Mouse (Mus musculus): ENCODE measurements around the gene Lrp11. TPM values are rescaled to one million over a fixed set of nuclear protein-coding genes. Genes with fewer than 3 reads are reported as not detected.

The Lrp11 gene
- polyA plus RNA-seq (2014; fragmentation: Nextera tagmentation; extraction: Ambion mirVana) = 5.2 and 5.9 TPM in 2 replicates

- Histone ChIP-seq H3K9me3 (ENCODE audit: control insufficient read depth, low read depth, low read length) (no peaks in the 10 kb centered on the region), H3K27me3 (ENCODE audit: control insufficient read depth, insufficient read depth, low read length) (0 out of 2 replicates have a peak, but pooled peaks cover 4% of the 10 kb centered on the region), H3K4me1 (ENCODE audit: control insufficient read depth, insufficient read depth, low read length) (peaks cover 4% of the 10 kb centered on the region; the same call in 1 of the 2 replicates), H3K27ac (ENCODE audit: low read length) (no peak within 1 kb of the TSS), H3K4me2 (replicated peaks; ENCODE audit: low read depth, low read length) (peak within 1 kb of the TSS; percentile 100), H3K4me3 (ENCODE audit: low read depth, low read length) (peak within 1 kb of the TSS; percentile 66), H3K36me3 (ENCODE audit: control insufficient read depth, insufficient read depth, low read length) (no peaks in the 10 kb centered on the region), H3K9ac (replicated peaks; ENCODE audit: low read depth, low read length) (no peak within 1 kb of the TSS; the same call in 1 of the 2 replicates)
- ATAC-seq (ENCODE audit: insufficient number of reproducible peaks, insufficient read depth, low FRiP score, low read depth) = peak; percentile 95
- WGBS = under 1% methylated on average over 67 of the region's 76 CpGs
Measured at GRCm38 (mm10) chr10:7589592-7590233, at the start of gene Lrp11. Gene Lrp11 (plus strand): TSS chr10:7589800.

- Histone ChIP-seq H3K4me1 (ENCODE audit: control insufficient read depth, insufficient read depth, low read length) (no peaks in the 10 kb centered on the region), H3K36me3 (ENCODE audit: control insufficient read depth, insufficient read depth, low read length) (no peaks in the 10 kb centered on the region), H3K27me3 (ENCODE audit: control insufficient read depth, insufficient read depth, low read length) (no peaks in the 10 kb centered on the region), H3K9ac (replicated peaks; ENCODE audit: low read depth, low read length) (no peak overlapping the region), H3K4me2 (replicated peaks; ENCODE audit: low read depth, low read length) (no peak overlapping the region), H3K9me3 (ENCODE audit: control insufficient read depth, low read depth, low read length) (no peaks in the 10 kb centered on the region), H3K4me3 (ENCODE audit: low read depth, low read length) (no peak overlapping the region), H3K27ac (ENCODE audit: low read length) (no peak overlapping the region)
- ATAC-seq (ENCODE audit: insufficient number of reproducible peaks, insufficient read depth, low FRiP score, low read depth) = no peak
Measured at GRCm38 (mm10) chr10:7578002-7578401, 11.6 kb upstream of the Lrp11 start.

- Histone ChIP-seq H3K4me2 (replicated peaks; ENCODE audit: low read depth, low read length) (no peak overlapping the region), H3K4me3 (ENCODE audit: low read depth, low read length) (no peak overlapping the region), H3K9ac (replicated peaks; ENCODE audit: low read depth, low read length) (no peak overlapping the region), H3K27ac (ENCODE audit: low read length) (no peak overlapping the region), H3K4me1 (ENCODE audit: control insufficient read depth, insufficient read depth, low read length) (no peaks in the 10 kb centered on the region), H3K36me3 (ENCODE audit: control insufficient read depth, insufficient read depth, low read length) (no peaks in the 10 kb centered on the region), H3K9me3 (ENCODE audit: control insufficient read depth, low read depth, low read length) (no peaks in the 10 kb centered on the region), H3K27me3 (ENCODE audit: control insufficient read depth, insufficient read depth, low read length) (no peaks in the 10 kb centered on the region)
- WGBS = 94% methylated on average over 2 of the region's 2 CpGs
- ATAC-seq (ENCODE audit: insufficient number of reproducible peaks, insufficient read depth, low FRiP score, low read depth) = no peak
Measured at GRCm38 (mm10) chr10:7581401-7581800, 8.2 kb upstream of the Lrp11 start.

GRCm38 (mm10) chr10:7582157-7582890, 7.3 kb upstream of the Lrp11 start:
- no peak overlapping the region for H3K27ac ChIP-seq (ENCODE audit: low read length)
- no peaks in the 10 kb centered on the region for H3K9me3 ChIP-seq (ENCODE audit: control insufficient read depth, low read depth, low read length)
- no peaks in the 10 kb centered on the region for H3K27me3 ChIP-seq (ENCODE audit: control insufficient read depth, insufficient read depth, low read length)
- WGBS = 29% methylated on average over 11 of the region's 11 CpGs
- no peak overlapping the region for H3K4me3 ChIP-seq (ENCODE audit: low read depth, low read length)
- no peaks in the 10 kb centered on the region for H3K36me3 ChIP-seq (ENCODE audit: control insufficient read depth, insufficient read depth, low read length)
- H3K4me2 ChIP-seq (replicated peaks; ENCODE audit: low read depth, low read length) = no peak overlapping the region
- no peak overlapping the region for H3K9ac ChIP-seq (replicated peaks; ENCODE audit: low read depth, low read length)
- H3K4me1 ChIP-seq (ENCODE audit: control insufficient read depth, insufficient read depth, low read length) = no peaks in the 10 kb centered on the region
- peak; percentile 65; the same call in 1 of the 2 replicates for ATAC-seq (ENCODE audit: insufficient number of reproducible peaks, insufficient read depth, low FRiP score, low read depth)

GRCm38 (mm10) chr10:7582891-7583557, 6.6 kb upstream of the Lrp11 start:
- no peak overlapping the region for H3K4me2 ChIP-seq (replicated peaks; ENCODE audit: low read depth, low read length)
- H3K36me3 ChIP-seq (ENCODE audit: control insufficient read depth, insufficient read depth, low read length) = no peaks in the 10 kb centered on the region
- H3K27ac ChIP-seq (ENCODE audit: low read length) = no peak overlapping the region
- no peaks in the 10 kb centered on the region for H3K9me3 ChIP-seq (ENCODE audit: control insufficient read depth, low read depth, low read length)
- no peak overlapping the region for H3K4me3 ChIP-seq (ENCODE audit: low read depth, low read length)
- WGBS = 34% methylated on average over 7 of the region's 7 CpGs
- ATAC-seq (ENCODE audit: insufficient number of reproducible peaks, insufficient read depth, low FRiP score, low read depth) = no peak
- no peak overlapping the region for H3K9ac ChIP-seq (replicated peaks; ENCODE audit: low read depth, low read length)
- no peaks in the 10 kb centered on the region for H3K27me3 ChIP-seq (ENCODE audit: control insufficient read depth, insufficient read depth, low read length)
- H3K4me1 ChIP-seq (ENCODE audit: control insufficient read depth, insufficient read depth, low read length) = no peaks in the 10 kb centered on the region

- H3K36me3 ChIP-seq (ENCODE audit: control insufficient read depth, insufficient read depth, low read length) = no peaks in the 10 kb centered on the region
- 79% methylated on average over 2 of the region's 2 CpGs for WGBS
- no peaks in the 10 kb centered on the region for H3K9me3 ChIP-seq (ENCODE audit: control insufficient read depth, low read depth, low read length)
- H3K4me2 ChIP-seq (replicated peaks; ENCODE audit: low read depth, low read length) = no peak overlapping the region
- no peak overlapping the region for H3K27ac ChIP-seq (ENCODE audit: low read length)
- H3K9ac ChIP-seq (replicated peaks; ENCODE audit: low read depth, low read length) = no peak overlapping the region
- H3K4me1 ChIP-seq (ENCODE audit: control insufficient read depth, insufficient read depth, low read length) = peaks cover 4% of the 10 kb centered on the region; the same call in 1 of the 2 replicates
- no peak for ATAC-seq (ENCODE audit: insufficient number of reproducible peaks, insufficient read depth, low FRiP score, low read depth)
- 0 out of 2 replicates have a peak, but pooled peaks cover 4% of the 10 kb centered on the region for H3K27me3 ChIP-seq (ENCODE audit: control insufficient read depth, insufficient read depth, low read length)
- H3K4me3 ChIP-seq (ENCODE audit: low read depth, low read length) = no peak overlapping the region
Measured at GRCm38 (mm10) chr10:7586771-7587170, 2.8 kb upstream of the Lrp11 start.

GRCm38 (mm10) chr10:7590234-7590689, 662 bp downstream of the Lrp11 start:
- Histone ChIP-seq H3K4me2 (replicated peaks; ENCODE audit: low read depth, low read length) (peak overlapping the region; percentile 100), H3K4me1 (ENCODE audit: control insufficient read depth, insufficient read depth, low read length) (peaks cover 4% of the 10 kb centered on the region; the same call in 1 of the 2 replicates), H3K27ac (ENCODE audit: low read length) (no peak overlapping the region), H3K9me3 (ENCODE audit: control insufficient read depth, low read depth, low read length) (no peaks in the 10 kb centered on the region), H3K9ac (replicated peaks; ENCODE audit: low read depth, low read length) (no peak overlapping the region; the same call in 1 of the 2 replicates), H3K4me3 (ENCODE audit: low read depth, low read length) (peak overlapping the region; percentile 66), H3K27me3 (ENCODE audit: control insufficient read depth, insufficient read depth, low read length) (0 out of 2 replicates have a peak, but pooled peaks cover 4% of the 10 kb centered on the region), H3K36me3 (ENCODE audit: control insufficient read depth, insufficient read depth, low read length) (no peaks in the 10 kb centered on the region)
- peak; percentile 23; the same call in 1 of the 2 replicates for ATAC-seq (ENCODE audit: insufficient number of reproducible peaks, insufficient read depth, low FRiP score, low read depth)
- under 1% methylated on average over 49 of the region's 54 CpGs for WGBS

GRCm38 (mm10) chr10:7590792-7591191, 1.2 kb downstream of the Lrp11 start:
- WGBS = 5% methylated on average over 8 of the region's 8 CpGs
- Histone ChIP-seq H3K4me2 (replicated peaks; ENCODE audit: low read depth, low read length) (peak overlapping the region; percentile 100), H3K27me3 (ENCODE audit: control insufficient read depth, insufficient read depth, low read length) (0 out of 2 replicates have a peak, but pooled peaks cover 4% of the 10 kb centered on the region), H3K4me3 (ENCODE audit: low read depth, low read length) (peak overlapping the region; percentile 66), H3K27ac (ENCODE audit: low read length) (no peak overlapping the region), H3K36me3 (ENCODE audit: control insufficient read depth, insufficient read depth, low read length) (no peaks in the 10 kb centered on the region), H3K9me3 (ENCODE audit: control insufficient read depth, low read depth, low read length) (no peaks in the 10 kb centered on the region), H3K9ac (replicated peaks; ENCODE audit: low read depth, low read length) (no peak overlapping the region), H3K4me1 (ENCODE audit: control insufficient read depth, insufficient read depth, low read length) (peaks cover 4% of the 10 kb centered on the region; the same call in 1 of the 2 replicates)
- no peak for ATAC-seq (ENCODE audit: insufficient number of reproducible peaks, insufficient read depth, low FRiP score, low read depth)
